Mouse (Mus musculus): ENCODE measurements around the gene Fmnl2. TPM values are rescaled to one million over a fixed set of nuclear protein-coding genes. Genes with fewer than 3 reads are reported as not detected.

Gene Fmnl2
- polyA plus RNA-seq, 1 experiment = 2.6 TPM

GRCm38 (mm10) chr2:52839868-52840267, 17.8 kb upstream of the Fmnl2 start:
- Histone ChIP-seq H3K79me3 (ENCODE audit: low read depth) (no peaks in the 10 kb centered on the region), H3K27me3 (ENCODE audit: control insufficient read depth, insufficient read depth, insufficient read length) (no peaks in the 10 kb centered on the region), H3ac (ENCODE audit: control insufficient read depth, insufficient read length, low read depth) (no peak overlapping the region), H3K79me2 (ENCODE audit: control insufficient read depth, insufficient read depth) (no peaks in the 10 kb centered on the region), H3K4me3 (ENCODE audit: insufficient read depth, poor library complexity, severe bottlenecking) (no peak overlapping the region), H3K36me3 (ENCODE audit: control insufficient read depth, insufficient read depth) (no peaks in the 10 kb centered on the region)
- TF ChIP-seq USF1 (IDR thresholded peaks at IDR 0.05; ENCODE audit: low read depth) (no peak), MYOD1 (IDR thresholded peaks at IDR 0.05; ENCODE audit: control insufficient read depth, insufficient read length, low read depth) (no peak), FOSL1 (IDR thresholded peaks at IDR 0.05; ENCODE audit: insufficient read depth, low read length, poor library complexity, severe bottlenecking) (no peak), CTCF (IDR thresholded peaks at IDR 0.05; ENCODE audit: control insufficient read depth, insufficient read depth, insufficient read length) (no peak), MAX (IDR thresholded peaks at IDR 0.05) (no peak), CEBPB (IDR thresholded peaks at IDR 0.05; ENCODE audit: low read depth) (no peak), MYOG (IDR thresholded peaks at IDR 0.05; ENCODE audit: control insufficient read depth, extremely low read depth, insufficient read length) (no peak)

GRCm38 (mm10) chr2:52843861-52844260, 13.8 kb upstream of the Fmnl2 start:
- H3K79me3 ChIP-seq (ENCODE audit: low read depth) = no peaks in the 10 kb centered on the region
- H3K4me3 ChIP-seq (ENCODE audit: insufficient read depth, poor library complexity, severe bottlenecking) = no peak overlapping the region
- peaks cover 8% of the 10 kb centered on the region for H3K27me3 ChIP-seq (ENCODE audit: control insufficient read depth, insufficient read depth, insufficient read length)
- no peaks in the 10 kb centered on the region for H3K79me2 ChIP-seq (ENCODE audit: control insufficient read depth, insufficient read depth)
- no peak for TF ChIP-seq USF1 (IDR thresholded peaks at IDR 0.05; ENCODE audit: low read depth)
- TF ChIP-seq CTCF (IDR thresholded peaks at IDR 0.05; ENCODE audit: control insufficient read depth, insufficient read depth, insufficient read length) = no peak
- no peak for TF ChIP-seq CEBPB (IDR thresholded peaks at IDR 0.05; ENCODE audit: low read depth)
- no peak for TF ChIP-seq MYOD1 (IDR thresholded peaks at IDR 0.05; ENCODE audit: control insufficient read depth, insufficient read length, low read depth)
- no peak for TF ChIP-seq FOSL1 (IDR thresholded peaks at IDR 0.05; ENCODE audit: insufficient read depth, low read length, poor library complexity, severe bottlenecking)
- no peak for TF ChIP-seq MYOG (IDR thresholded peaks at IDR 0.05; ENCODE audit: control insufficient read depth, extremely low read depth, insufficient read length)
- TF ChIP-seq MAX (IDR thresholded peaks at IDR 0.05) = no peak
- H3K36me3 ChIP-seq (ENCODE audit: control insufficient read depth, insufficient read depth) = no peaks in the 10 kb centered on the region
- H3ac ChIP-seq (ENCODE audit: control insufficient read depth, insufficient read length, low read depth) = no peak overlapping the region

- no peak overlapping the region for H3K4me3 ChIP-seq (ENCODE audit: insufficient read depth, poor library complexity, severe bottlenecking)
- no peaks in the 10 kb centered on the region for H3K79me3 ChIP-seq (ENCODE audit: low read depth)
- no peak overlapping the region for H3ac ChIP-seq (ENCODE audit: control insufficient read depth, insufficient read length, low read depth)
- peaks cover 8% of the 10 kb centered on the region for H3K27me3 ChIP-seq (ENCODE audit: control insufficient read depth, insufficient read depth, insufficient read length)
- TF ChIP-seq MAX (IDR thresholded peaks at IDR 0.05) (no peak), CEBPB (IDR thresholded peaks at IDR 0.05; ENCODE audit: low read depth) (no peak), MYOD1 (IDR thresholded peaks at IDR 0.05; ENCODE audit: control insufficient read depth, insufficient read length, low read depth) (no peak), MYOG (IDR thresholded peaks at IDR 0.05; ENCODE audit: control insufficient read depth, extremely low read depth, insufficient read length) (no peak), FOSL1 (IDR thresholded peaks at IDR 0.05; ENCODE audit: insufficient read depth, low read length, poor library complexity, severe bottlenecking) (no peak), USF1 (IDR thresholded peaks at IDR 0.05; ENCODE audit: low read depth) (no peak), CTCF (IDR thresholded peaks at IDR 0.05; ENCODE audit: control insufficient read depth, insufficient read depth, insufficient read length) (no peak)
- H3K79me2 ChIP-seq (ENCODE audit: control insufficient read depth, insufficient read depth) = no peaks in the 10 kb centered on the region
- no peaks in the 10 kb centered on the region for H3K36me3 ChIP-seq (ENCODE audit: control insufficient read depth, insufficient read depth)
Observed at GRCm38 (mm10) chr2:52844936-52845752, 12.5 kb upstream of the Fmnl2 start.

- Histone ChIP-seq H3ac (ENCODE audit: control insufficient read depth, insufficient read length, low read depth) (no peak overlapping the region), H3K36me3 (ENCODE audit: control insufficient read depth, insufficient read depth) (no peaks in the 10 kb centered on the region), H3K4me3 (ENCODE audit: insufficient read depth, poor library complexity, severe bottlenecking) (no peak overlapping the region), H3K79me3 (ENCODE audit: low read depth) (no peaks in the 10 kb centered on the region), H3K27me3 (ENCODE audit: control insufficient read depth, insufficient read depth, insufficient read length) (peaks cover 8% of the 10 kb centered on the region), H3K79me2 (ENCODE audit: control insufficient read depth, insufficient read depth) (no peaks in the 10 kb centered on the region)
- TF ChIP-seq MAX (IDR thresholded peaks at IDR 0.05) (no peak), FOSL1 (IDR thresholded peaks at IDR 0.05; ENCODE audit: insufficient read depth, low read length, poor library complexity, severe bottlenecking) (no peak), MYOG (IDR thresholded peaks at IDR 0.05; ENCODE audit: control insufficient read depth, extremely low read depth, insufficient read length) (no peak), MYOD1 (IDR thresholded peaks at IDR 0.05; ENCODE audit: control insufficient read depth, insufficient read length, low read depth) (no peak), CEBPB (IDR thresholded peaks at IDR 0.05; ENCODE audit: low read depth) (no peak), USF1 (IDR thresholded peaks at IDR 0.05; ENCODE audit: low read depth) (no peak), CTCF (IDR thresholded peaks at IDR 0.05; ENCODE audit: control insufficient read depth, insufficient read depth, insufficient read length) (no peak)
Observed at GRCm38 (mm10) chr2:52846506-52846905, 11.2 kb upstream of the Fmnl2 start.

DNA sequence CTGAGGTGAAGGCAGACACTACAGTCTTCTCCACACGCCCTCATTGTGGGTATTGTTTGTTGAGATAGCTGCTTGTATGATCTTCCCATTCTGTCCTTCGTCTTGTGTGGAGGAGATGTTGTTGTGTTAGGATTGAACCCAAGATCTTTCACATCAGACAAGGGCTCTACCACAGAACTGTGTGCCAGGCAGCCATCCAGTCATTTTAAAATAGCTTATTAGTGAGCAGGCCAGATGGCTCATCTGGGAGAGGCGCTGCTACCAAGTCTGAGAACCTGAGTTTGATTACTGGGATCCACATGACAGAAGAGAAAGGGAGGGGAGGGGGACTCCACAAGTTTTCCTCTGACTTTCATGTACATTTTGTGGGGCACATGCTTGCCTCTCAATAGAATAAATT, 8.6 kb upstream of the Fmnl2 start:
- H3K79me2 ChIP-seq (ENCODE audit: control insufficient read depth, insufficient read depth) = no peaks in the 10 kb centered on the region
- no peaks in the 10 kb centered on the region for H3K36me3 ChIP-seq (ENCODE audit: control insufficient read depth, insufficient read depth)
- TF ChIP-seq MYOD1 (IDR thresholded peaks at IDR 0.05; ENCODE audit: control insufficient read depth, insufficient read length, low read depth) (no peak), CEBPB (IDR thresholded peaks at IDR 0.05; ENCODE audit: low read depth) (no peak), MYOG (IDR thresholded peaks at IDR 0.05; ENCODE audit: control insufficient read depth, extremely low read depth, insufficient read length) (no peak), CTCF (IDR thresholded peaks at IDR 0.05; ENCODE audit: control insufficient read depth, insufficient read depth, insufficient read length) (no peak), MAX (IDR thresholded peaks at IDR 0.05) (no peak), USF1 (IDR thresholded peaks at IDR 0.05; ENCODE audit: low read depth) (no peak), FOSL1 (IDR thresholded peaks at IDR 0.05; ENCODE audit: insufficient read depth, low read length, poor library complexity, severe bottlenecking) (no peak)
- no peaks in the 10 kb centered on the region for H3K79me3 ChIP-seq (ENCODE audit: low read depth)
- H3K4me3 ChIP-seq (ENCODE audit: insufficient read depth, poor library complexity, severe bottlenecking) = no peak overlapping the region
- peaks cover 8% of the 10 kb centered on the region for H3K27me3 ChIP-seq (ENCODE audit: control insufficient read depth, insufficient read depth, insufficient read length)
- no peak overlapping the region for H3ac ChIP-seq (ENCODE audit: control insufficient read depth, insufficient read length, low read depth)
